Mouse (Mus musculus) olfactory bulb, adult 2 months (tissue): ENCODE measurements around the gene Strip2.

Experiments used
- CTCF ChIP-seq: fragments of 200-500 bp; IDR thresholded peaks from 2 replicates; pipeline ENCODE4 v1.5.1; 2012; ENCODE audit warnings: low read depth, mild to moderate bottlenecking, low read length, moderate library complexity; ENCODE audit not compliant: insufficient read depth
- POLR2A ChIP-seq: fragments of 200-500 bp; IDR thresholded peaks from 2 replicates; pipeline ENCODE4 v1.6.1; 2012; ENCODE audit warnings: mild to moderate bottlenecking, low read depth, low read length, moderate library complexity; ENCODE audit not compliant: insufficient read depth

GRCm38 (mm10) chr6:29904281-29904680, 12.5 kb upstream of the Strip2 start:
- TF ChIP-seq CTCF (no peak), POLR2A (no peak)
